Mouse (Mus musculus) neural tube, embryonic 13.5 days (tissue): ENCODE data around the gene Fam57a. TPM values are rescaled to one million over a fixed set of nuclear protein-coding genes. Genes with fewer than 3 reads are reported as not detected.

Experiments used
- ATAC-seq: fragments of 200-750 bp; cut with Nextera tagmentation; 2 replicates; pipeline ENCODE4 v1.8.0; 2017; ENCODE audit warnings: low read depth, mild to moderate bottlenecking, moderate TSS enrichment, moderate library complexity
- H3K27ac ChIP-seq: fragments of 300-500 bp; sonication (generic); replicated peaks from 2 replicates; pipeline ENCODE4 v1.5.1; 2015; ENCODE audit warnings: moderate library complexity, mild to moderate bottlenecking, inconsistent platforms
- H3K27me3 ChIP-seq: fragments of 300-500 bp; sonication (generic); 2 replicates; pipeline ENCODE4 v1.6.1; 2015; ENCODE audit warnings: mild to moderate bottlenecking, inconsistent platforms
- H3K36me3 ChIP-seq: fragments of 300-500 bp; sonication (generic); 2 replicates; pipeline ENCODE4 v1.6.1; 2015; ENCODE audit warnings: mild to moderate bottlenecking, inconsistent platforms
- H3K4me1 ChIP-seq: fragments of 300-500 bp; sonication (generic); replicated peaks from 2 replicates; pipeline ENCODE4 v1.6.1; 2015; ENCODE audit warnings: inconsistent platforms
- H3K4me2 ChIP-seq: fragments of 300-500 bp; sonication (generic); 2 replicates; pipeline ENCODE4 v1.6.1; 2015; ENCODE audit warnings: inconsistent platforms, mild to moderate bottlenecking, moderate library complexity
- H3K4me3 ChIP-seq: fragments of 300-500 bp; sonication (generic); 2 replicates; pipeline ENCODE4 v1.5.1; 2015; ENCODE audit warnings: mild to moderate bottlenecking, inconsistent platforms
- H3K9ac ChIP-seq: fragments of 300-500 bp; sonication (generic); 2 replicates; pipeline ENCODE4 v1.6.1; 2015; ENCODE audit warnings: moderate library complexity, mild to moderate bottlenecking, inconsistent platforms
- H3K9me3 ChIP-seq: fragments of 300-500 bp; sonication (generic); 2 replicates; pipeline ENCODE4 v1.6.1; 2016; ENCODE audit warnings: inconsistent platforms
- WGBS: fragments of 180-500 bp; shearing (Covaris S2); methylation state at CpG from one replicate; pipeline ENCODE4 v1.1.7; 2015; 5-methylcytosine and 5-hydroxymethylcytosine counted together
- polyA plus RNA-seq: library from polyadenylated mRNA; unstranded; fragments of >200 nt; fragmentation: Nextera tagmentation; extraction: Ambion mirVana; gene quantifications from 2 replicates; pipeline ENCODE4 v1.2.1, GENCODE M21; 2015

The Fam57a gene
- polyA plus RNA-seq, 1 experiment from 2014 or later: 28.4 TPM

DNA sequence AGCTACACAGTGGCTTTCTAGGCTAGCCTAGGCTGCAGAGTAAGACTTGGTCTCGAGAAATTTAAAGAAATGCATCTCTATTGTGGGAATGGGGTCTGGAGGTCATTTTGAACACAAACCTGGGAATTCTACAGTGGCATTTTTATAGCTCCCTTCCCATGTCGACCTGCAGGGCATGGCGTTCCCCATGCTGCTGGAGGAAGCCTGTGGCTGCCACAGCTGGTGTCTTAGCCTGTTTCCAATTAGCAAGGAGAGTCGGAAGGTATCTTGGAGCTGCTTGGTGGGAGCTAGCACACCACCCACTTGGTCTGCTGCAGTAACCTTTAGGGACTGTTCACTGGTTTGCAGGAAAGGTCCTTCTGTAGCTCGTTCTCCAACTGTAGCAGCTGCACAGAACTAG lies 76.7 kb downstream of the Fam57a start:
- WGBS: 30% methylated on average over 5 of the region's 5 CpGs

DNA sequence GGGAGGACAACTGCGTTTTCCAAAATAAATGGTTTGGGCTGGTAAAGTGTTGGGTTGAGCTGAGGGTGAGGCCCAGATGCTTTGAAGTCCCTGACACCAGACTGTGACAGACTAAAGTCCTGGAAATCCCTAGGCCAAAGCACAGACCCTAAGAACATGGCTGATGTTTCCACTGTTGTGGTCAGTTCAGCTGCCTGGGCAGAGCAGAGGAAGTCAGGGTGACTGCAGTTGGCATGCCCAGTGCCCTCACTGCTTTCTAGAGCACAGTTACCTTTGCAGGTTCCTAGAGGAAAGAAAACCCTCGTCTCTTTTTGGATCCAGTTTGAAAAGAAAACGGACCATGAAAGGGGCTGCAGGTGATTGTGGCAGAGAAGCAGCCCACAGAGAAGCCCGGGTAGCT lies 77.9 kb downstream of the Fam57a start:
- 74% methylated on average over 4 of the region's 4 CpGs for WGBS
- H3K9ac ChIP-seq: no peak overlapping the region
- no peak for ATAC-seq
- H3K4me3 ChIP-seq: no peak overlapping the region
- peaks cover 19% of the 10 kb centered on the region for H3K36me3 ChIP-seq
- H3K4me1 ChIP-seq: peaks cover 63% of the 10 kb centered on the region
- H3K9me3 ChIP-seq: no peaks in the 10 kb centered on the region
- no peak overlapping the region for H3K27ac ChIP-seq
- H3K4me2 ChIP-seq: no peak overlapping the region
- H3K27me3 ChIP-seq: no peaks in the 10 kb centered on the region

More for the DNA sequence above, 76.7 kb downstream of the Fam57a start:
- H3K4me2 ChIP-seq: no peak overlapping the region
- H3K4me3 ChIP-seq: no peak overlapping the region
- H3K9ac ChIP-seq: no peak overlapping the region
- no peak for ATAC-seq
- peaks cover 23% of the 10 kb centered on the region for H3K36me3 ChIP-seq
- H3K27me3 ChIP-seq: no peaks in the 10 kb centered on the region
- no peaks in the 10 kb centered on the region for H3K9me3 ChIP-seq
- H3K27ac ChIP-seq: no peak overlapping the region
- H3K4me1 ChIP-seq: peaks cover 50% of the 10 kb centered on the region

DNA sequence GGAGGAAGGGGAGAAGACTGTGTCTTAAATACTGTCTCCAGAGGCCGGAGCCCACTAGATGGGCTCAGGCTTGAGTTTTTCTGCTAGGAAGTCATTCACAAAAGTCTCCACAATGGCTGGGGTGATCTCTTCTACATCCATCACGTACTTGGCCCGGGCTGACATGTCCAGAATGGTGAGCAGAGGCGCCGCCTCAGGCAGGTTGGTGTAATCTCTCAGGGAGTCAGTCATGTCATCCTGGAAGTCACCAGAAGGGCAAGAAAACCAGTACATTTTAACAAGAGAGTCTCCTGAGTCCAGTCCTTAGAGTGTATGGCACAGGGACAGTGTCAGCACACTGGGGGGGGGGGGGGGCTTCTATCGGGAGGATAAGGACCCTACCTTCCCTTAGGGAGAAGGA lies 79.0 kb downstream of the Fam57a start:
- Histone ChIP-seq H3K4me3 (no peak overlapping the region), H3K27me3 (no peaks in the 10 kb centered on the region), H3K27ac (no peak overlapping the region), H3K36me3 (peaks cover 19% of the 10 kb centered on the region), H3K9me3 (no peaks in the 10 kb centered on the region), H3K4me1 (peaks cover 71% of the 10 kb centered on the region), H3K9ac (no peak overlapping the region), H3K4me2 (no peak overlapping the region)
- 69% methylated on average over 6 of the region's 6 CpGs for WGBS
- no peak for ATAC-seq

DNA sequence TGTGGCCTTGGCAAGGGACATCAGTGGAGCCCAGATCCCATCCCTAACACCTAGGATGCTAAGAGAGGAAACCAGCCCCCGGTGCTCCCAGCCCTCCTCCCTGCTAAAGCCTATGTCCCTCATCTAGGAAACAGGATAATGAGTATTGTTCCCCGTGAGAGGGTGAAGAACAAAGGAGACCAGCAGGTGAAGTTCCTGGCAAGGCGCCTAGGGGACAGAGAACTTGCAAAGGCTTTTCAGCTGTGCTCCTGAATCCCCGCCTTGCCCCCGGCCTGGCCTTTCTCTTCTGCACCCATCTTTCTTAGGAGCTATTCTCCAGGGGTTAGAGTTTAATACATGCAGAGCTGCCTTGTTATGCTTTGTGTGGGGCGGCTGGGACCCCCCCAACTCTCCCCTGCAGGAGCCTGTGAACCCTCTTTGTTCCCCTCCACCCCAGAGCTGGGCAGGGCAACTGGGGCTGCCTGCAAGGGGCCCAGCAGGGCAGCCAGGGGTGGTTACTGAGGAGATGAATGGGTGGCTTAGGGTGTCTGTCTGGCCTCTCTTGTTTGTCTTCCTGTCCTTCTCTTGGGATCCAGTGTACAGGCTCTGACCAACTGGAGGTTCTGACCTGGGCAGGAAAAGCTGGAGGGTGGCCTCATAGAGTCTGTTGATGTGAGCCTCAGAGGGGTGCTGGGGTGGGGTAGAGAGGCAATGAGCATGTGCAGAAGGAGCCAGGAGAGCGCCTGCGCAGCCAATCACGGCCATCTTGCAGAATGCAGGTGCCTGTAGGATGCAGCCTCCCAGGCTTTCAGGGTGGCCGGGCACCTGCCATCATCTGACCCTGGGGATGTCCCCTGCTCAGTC lies 81.0 kb downstream of the Fam57a start:
- no peaks in the 10 kb centered on the region for H3K9me3 ChIP-seq
- H3K36me3 ChIP-seq: peaks cover 19% of the 10 kb centered on the region
- H3K4me1 ChIP-seq: peaks cover 64% of the 10 kb centered on the region
- peak overlapping the region; percentile 45; the same call in 1 of the 2 replicates for H3K9ac ChIP-seq
- no peaks in the 10 kb centered on the region for H3K27me3 ChIP-seq
- WGBS: 39% methylated on average over 10 of the region's 10 CpGs
- no peak for ATAC-seq
- no peak overlapping the region for H3K4me2 ChIP-seq
- no peak overlapping the region for H3K4me3 ChIP-seq
- peak overlapping the region; percentile 61 for H3K27ac ChIP-seq

DNA sequence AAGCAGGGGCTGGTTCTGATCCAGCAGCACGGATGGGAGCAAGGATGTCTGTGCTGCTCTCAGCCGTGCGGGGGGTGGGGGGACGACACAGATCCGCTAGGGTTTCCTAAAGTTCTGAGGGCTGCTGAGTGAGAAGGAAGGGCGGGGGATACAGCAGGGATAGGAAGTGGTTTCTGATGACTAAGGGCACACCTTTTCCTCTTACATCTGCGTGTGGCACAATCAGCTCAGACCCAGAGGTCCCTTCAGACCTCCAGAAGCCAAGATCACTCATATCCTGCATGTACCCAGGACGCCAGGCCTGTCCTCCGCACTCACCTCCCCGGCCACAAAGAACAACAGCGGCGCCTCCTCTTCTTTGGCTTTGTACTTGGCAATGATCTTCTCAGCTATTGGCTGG lies 81.8 kb downstream of the Fam57a start:
- Histone ChIP-seq H3K27ac (peak overlapping the region; percentile 61), H3K9ac (peak overlapping the region; percentile 45; the same call in 1 of the 2 replicates), H3K36me3 (peaks cover 19% of the 10 kb centered on the region), H3K9me3 (no peaks in the 10 kb centered on the region), H3K4me1 (peaks cover 61% of the 10 kb centered on the region), H3K4me3 (no peak overlapping the region), H3K4me2 (no peak overlapping the region), H3K27me3 (no peaks in the 10 kb centered on the region)
- ATAC-seq: no peak
- 77% methylated on average over 12 of the region's 12 CpGs for WGBS

DNA sequence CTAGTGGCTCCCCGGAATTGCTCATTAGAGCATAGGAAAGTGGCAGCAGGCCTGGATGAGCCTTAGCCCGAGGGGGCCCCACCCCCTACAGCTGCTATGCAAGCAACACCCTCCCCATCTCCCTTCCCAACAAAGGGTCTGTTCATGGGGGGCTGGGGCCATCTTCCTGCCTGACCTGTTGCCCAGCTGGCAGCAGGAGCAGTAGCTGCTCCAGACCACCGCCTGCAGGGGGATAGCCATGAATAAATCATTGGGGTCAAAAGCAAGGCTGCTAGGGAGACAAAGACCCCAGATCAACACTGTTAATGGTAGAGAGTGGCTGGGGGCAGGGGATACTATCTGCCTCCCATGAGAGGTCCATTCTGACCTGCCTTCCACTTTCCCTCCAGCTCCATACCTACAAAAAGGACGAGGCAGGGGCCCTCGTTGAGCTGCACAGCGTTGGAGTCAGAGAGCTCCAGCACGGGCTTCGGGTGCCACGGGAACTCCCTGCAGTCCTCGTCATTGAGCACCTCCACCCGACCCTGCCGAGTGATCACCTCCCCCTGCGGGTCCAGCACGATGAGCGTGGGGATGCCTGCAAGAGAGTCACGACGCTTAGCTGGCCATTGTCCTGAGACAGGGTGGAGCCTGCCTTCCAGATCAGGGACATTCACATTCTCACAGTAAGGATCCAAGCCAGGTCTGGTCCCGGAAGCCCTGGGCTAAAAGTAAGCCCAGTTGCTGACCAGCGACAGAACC lies 83.3 kb downstream of the Fam57a start:
- H3K27ac ChIP-seq: peak overlapping the region; percentile 64
- H3K9ac ChIP-seq: peak overlapping the region; percentile 57
- WGBS: 7% methylated on average over 19 of the region's 19 CpGs
- no peaks in the 10 kb centered on the region for H3K9me3 ChIP-seq
- H3K27me3 ChIP-seq: no peaks in the 10 kb centered on the region
- peaks cover 8% of the 10 kb centered on the region for H3K36me3 ChIP-seq
- peak; percentile 34; the same call in 1 of the 2 replicates for ATAC-seq
- H3K4me1 ChIP-seq: peaks cover 68% of the 10 kb centered on the region
- no peak overlapping the region for H3K4me3 ChIP-seq
- peak overlapping the region; percentile 31 for H3K4me2 ChIP-seq

Other genes starting within 250 kb of the Fam57a start
- gene Rph3al, start 241.2 kb upstream of the Fam57a start, polyA plus RNA-seq: 1.7 and 2.3 TPM in 2 replicates
- 0.43 and 0.68 TPM in 2 replicates for gene 1700016K19Rik, start 179.8 kb upstream of the Fam57a start, polyA plus RNA-seq
- 12.1 and 13.6 TPM in 2 replicates for gene Rflnb, start 151.9 kb upstream of the Fam57a start, polyA plus RNA-seq
- 68.7 and 69.3 TPM in 2 replicates for gene Vps53, start within 50 bp of the Fam57a start, polyA plus RNA-seq
- gene Dbil5, start 37.9 kb downstream of the Fam57a start, polyA plus RNA-seq: 0.73 and 0.76 TPM in 2 replicates
- 14.6 and 16.9 TPM in 2 replicates for gene Gemin4, start 38.0 kb downstream of the Fam57a start, polyA plus RNA-seq
- 19.7 and 20.8 TPM in 2 replicates for gene Mrm3, start 64.0 kb downstream of the Fam57a start, polyA plus RNA-seq
- gene Glod4, start 64.1 kb downstream of the Fam57a start, polyA plus RNA-seq: 108 and 112 TPM in 2 replicates
- 36.4 and 38.7 TPM in 2 replicates for gene Nxn, start 219.5 kb downstream of the Fam57a start, polyA plus RNA-seq
- 103 and 124 TPM in 2 replicates for gene Timm22, start 227.3 kb downstream of the Fam57a start, polyA plus RNA-seq